Mouse (Mus musculus) 3134 (cell line): ENCODE measurements around the gene Gm6588.
"Not testable (repeated sequence)": the region's sequence is repeated elsewhere in the genome, so short reads cannot be mapped to it uniquely, and the experiment has no call there.

Experiments
- DNase-seq: peaks from one replicate; pipeline ENCODE4 v3.0.0-alpha.2; 2011; ENCODE audit warnings: low spot score; ENCODE audit not compliant: insufficient read length; ENCODE audit errors: extremely low read depth

The Gm6588 gene

DNA sequence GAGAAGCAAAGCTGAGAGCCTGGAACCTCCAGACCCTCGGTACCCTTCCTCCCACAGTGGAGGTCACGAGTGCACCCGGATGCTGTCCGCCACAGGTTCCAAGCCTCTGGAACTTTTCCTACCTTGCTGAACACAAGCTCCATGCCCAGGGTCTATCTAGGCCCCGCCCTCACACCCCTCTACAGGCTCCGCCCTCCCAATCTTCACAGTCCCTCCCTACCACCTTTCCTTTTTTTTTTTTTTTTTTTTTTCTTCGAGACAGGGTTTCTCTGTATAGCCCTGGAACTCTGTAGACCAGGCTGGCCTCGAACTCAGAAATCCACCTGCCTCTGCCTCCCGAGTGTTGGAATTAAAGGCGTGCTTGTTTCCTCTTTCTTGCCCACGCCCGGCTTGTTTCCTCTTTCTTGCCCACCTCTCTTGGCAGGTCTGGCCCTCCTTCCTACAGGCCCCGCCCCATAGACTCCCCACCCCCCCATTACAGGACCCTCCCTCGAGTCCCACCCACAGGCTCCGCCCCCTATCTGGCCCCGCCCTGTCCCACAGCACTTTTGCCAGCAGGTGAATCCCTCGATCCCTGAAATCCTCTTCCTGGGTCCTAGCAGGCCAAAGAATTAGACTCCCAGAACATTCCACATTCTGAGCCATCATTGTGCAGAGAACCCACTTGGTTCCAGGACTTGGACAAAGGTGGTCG is at the start of gene Gm6588:
TSS of gene Gm6588 (plus strand) at position 680 of the 694 bp plus-strand sequence.
- no peak for DNase-seq

DNA sequence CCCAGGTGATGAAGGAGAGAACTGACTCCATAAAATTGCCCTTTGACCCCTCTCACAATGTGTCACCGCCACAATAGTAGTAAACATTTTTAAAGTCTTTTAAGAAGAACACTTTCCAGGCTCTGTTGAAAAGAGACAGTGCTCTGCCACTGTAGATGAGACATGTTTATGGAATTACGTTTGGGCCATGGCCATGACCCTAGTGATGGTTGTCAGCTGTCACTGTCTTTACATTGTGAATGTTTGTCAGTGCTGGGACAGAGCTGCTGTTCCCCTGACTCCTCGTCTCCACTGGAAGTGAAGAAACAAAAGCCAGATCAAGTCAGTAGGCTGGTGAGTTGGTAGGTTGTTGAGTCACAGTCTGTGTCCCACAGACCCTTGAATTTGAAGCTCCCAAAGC is 46.8 kb upstream of the Gm6588 start:
- no peak for DNase-seq

DNA sequence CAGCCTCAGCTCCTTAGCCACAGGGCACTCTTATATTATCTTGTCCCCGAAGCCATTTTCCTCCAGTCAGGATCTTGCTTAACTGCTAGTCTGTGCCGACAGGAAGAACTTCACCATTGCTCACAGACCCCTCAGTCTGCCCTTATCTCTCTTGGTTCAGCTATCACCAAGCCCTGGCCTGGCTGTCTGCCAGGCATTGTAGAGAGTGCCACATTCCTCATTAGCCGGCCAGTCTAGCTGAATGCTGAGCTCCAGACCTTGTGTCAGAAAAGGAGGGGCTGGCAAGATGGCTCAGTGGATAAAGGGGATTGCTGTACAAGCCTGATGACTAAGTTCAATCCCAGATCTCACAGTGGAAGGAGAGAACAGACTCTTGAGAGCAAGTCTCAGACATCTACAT is 43.2 kb upstream of the Gm6588 start:
- no peak for DNase-seq

DNA sequence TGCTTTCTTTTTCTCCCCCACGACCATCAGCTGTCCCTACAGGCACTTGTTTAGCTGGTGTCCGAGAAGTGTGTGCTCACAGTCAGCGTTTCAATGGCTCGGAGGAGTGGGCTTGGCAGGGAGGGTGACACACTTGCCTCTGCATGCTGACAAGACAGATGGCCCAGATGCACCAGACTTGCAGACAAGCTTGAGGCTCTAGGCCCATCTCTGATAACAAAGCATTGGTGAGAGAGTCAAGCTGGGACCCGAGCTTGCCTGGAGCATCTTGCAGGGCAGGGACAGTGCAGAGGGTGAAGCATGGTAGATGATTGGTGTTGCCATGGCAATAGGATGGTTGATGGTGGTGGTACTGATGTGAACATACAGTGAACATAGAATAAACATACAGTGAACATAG is 40.0 kb upstream of the Gm6588 start:
- no peak for DNase-seq

DNA sequence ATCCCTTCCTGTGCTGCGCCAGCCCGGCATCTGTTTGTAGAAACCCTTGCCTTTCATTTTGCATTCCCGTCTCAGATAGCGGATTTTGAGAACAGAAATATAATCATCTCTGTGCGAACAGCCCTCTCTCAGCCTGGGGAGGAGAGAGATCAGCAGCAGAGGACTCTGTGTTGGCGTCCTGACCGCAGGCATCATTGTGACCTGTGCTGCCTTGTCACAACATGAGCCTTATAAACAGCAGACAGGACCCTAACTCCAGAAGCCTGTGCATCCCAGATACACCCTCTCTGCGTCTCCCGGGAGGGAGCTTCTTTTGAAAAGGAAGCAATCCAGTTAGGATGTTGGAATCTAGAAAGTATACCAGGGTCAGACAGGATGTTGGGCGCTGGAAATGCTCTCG is 38.2 kb upstream of the Gm6588 start:
- no peak for DNase-seq

DNA sequence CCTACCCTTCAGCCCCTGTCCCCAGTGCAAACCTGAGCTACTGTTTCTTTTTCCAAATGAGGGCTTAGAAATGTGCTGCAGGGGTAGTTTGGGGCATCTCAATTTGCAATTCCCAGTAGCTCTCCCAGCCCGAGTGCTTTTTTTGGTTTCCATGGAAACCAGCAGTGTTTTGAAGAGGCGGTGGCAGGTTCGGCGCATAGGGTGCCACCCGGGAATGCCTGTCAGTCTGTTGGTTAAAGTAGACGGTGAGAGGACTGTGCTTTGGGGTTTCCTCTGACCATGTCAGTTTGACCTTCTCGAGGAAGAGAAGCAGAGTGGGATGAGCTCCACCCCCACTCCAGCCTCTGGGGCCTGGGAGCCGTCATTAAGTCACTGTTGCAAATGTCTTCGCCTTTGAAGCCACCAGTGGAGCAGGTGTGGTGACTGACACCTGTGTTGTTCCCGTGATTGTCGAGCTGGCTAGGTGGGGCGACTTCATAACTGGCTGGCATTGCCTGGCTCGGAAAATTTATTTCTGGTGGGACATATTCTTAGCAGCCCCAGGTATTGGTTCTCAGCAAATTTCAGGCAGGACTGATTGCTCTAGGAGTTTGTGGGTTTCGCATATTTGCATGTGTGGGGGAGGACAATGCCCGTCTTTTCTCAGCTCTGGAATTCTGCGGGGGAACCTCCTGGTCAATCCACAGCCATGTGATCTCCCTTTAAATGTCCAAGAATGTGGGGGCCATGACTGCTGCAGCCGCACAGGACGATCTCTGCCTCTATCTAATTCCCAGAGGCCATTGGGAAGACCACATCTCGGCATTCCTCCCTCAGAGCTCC is 37.5 kb upstream of the Gm6588 start:
- no peak for DNase-seq

DNA sequence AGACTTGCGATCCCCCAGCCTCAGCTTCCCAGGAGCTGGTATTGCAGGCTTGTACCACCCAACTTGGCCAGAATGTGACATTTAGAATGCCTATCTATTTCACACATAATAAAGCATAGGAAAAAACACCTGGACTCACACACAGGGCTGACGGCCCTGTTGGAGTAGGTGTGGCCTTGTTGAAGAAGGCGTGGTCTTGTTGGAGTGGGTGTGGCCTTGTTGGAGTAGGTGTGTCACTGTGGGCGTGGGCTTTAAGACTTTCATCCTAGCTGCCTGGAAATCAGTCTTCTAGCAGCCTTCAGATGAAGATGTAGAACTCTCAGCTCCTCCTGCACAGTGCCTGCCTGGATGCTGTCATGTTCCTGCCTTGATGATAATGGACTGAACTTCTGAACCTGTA is 36.4 kb upstream of the Gm6588 start:
- not testable (repeated sequence) for DNase-seq

DNA sequence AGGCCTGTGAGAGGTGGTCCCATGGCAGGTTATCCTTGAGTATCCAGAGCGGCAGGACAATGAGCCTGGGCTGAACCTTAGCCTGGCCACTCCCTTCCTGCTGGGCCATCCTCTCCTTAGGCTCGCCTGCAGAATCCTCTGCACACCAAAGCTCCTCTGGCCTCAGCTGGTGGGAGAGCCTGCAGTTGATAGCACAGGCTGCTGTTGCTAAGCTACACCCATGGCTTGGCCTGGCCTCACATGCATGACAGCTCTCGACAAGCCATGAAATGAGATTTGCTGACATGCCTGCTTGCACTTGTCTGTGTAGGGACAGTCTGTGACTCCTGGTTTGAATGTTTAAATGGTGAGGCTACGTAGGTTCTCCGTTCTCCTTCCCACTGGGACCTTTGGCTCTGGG is 32.6 kb upstream of the Gm6588 start:
- no peak for DNase-seq

DNA sequence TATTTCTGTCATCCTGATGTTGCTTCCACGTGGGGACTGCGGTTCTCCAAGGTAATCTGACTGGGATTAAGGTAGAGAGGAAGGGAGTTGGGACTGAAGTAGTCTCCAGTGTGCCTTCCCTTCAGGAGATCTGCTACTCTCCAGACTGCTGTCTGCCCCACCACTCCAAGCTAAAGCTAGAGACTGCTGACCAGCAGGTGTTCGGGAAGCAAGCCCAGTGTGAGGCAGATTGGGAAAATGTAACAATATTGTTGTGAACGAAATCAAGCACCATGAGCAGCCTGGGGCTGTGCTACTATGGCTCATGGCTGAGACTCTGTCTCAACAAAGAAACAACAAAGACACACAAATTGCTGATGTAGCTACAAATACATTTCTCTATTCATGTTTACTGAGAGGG is 31.2 kb upstream of the Gm6588 start:
- no peak for DNase-seq

DNA sequence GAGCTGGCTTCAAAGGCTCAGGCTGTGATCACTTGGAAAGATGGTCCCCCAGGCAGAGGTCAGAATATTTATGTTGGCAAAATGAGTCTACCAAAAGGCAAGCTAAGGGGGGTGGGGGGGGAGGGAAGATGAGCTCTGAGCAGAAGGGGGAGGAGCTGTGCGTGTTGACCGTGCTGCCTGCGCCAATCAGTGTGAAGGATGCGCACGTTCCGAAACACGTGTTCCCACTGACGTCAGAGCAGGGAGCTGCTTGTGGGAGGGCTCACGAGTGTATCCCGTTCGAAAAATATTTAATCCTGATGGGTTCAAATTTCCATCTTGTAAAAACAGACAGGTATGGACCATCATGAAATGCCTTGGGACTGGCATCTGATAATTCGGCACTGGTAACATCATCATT is 29.7 kb upstream of the Gm6588 start:
- no peak for DNase-seq

DNA sequence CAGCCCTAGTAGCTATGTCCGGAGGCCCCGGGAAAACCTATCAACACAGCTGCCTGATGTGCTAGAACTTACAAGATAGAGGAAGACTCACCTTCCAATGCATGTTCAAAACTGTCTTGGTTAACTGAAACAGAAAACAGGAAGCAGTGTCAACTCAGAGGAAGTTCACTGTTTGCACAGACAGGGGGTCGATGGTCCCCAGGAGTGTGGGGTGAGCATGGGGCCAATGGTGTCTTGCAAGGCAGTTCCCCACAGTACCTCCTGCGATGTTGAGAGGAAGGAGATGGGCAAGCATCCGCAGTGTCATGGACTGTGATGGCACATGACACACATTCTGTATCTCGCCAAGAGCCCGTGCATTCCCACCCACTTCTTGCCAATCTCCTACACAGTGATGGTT is 22.6 kb upstream of the Gm6588 start:
- no peak for DNase-seq

DNA sequence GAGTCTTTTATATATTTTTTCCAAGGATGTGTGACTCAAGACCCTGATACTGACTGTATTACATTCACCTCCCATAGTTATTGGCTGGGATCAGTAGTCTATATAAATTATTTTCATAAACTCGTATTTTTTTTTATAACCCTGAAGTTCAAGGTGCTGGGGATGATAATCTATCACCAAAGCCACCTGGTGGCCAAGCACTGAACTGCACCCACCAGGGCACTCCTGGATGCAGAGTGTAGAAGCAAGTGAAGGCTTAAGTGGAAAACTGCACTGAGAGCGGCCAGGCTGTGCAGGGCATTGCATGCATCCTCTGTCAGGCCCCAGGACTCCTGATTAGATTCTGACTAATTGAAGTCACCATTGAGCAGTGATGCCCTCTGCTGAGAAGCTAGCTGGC is 21.9 kb upstream of the Gm6588 start:
- DNase-seq, result no peak

DNA sequence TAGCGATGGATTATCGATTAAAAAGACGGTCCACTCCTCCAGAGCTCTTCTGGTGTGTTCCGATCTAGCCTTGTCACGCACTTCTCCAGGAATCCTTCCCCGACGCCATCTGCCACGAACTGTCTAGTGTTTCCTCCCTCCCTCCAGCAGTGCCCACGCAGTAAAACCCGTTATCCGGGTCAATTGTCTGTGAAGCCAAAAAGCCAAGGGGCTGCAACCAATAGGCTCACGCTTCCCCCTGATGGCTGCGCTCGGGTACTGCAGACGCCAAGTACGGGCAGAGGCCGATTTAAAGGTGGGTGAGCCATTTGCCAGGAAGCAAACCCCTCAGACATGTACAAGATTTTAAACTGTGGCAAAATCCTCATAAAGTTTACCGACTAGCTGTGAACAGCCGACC is 20.3 kb upstream of the Gm6588 start:
- DNase-seq, result no peak

DNA sequence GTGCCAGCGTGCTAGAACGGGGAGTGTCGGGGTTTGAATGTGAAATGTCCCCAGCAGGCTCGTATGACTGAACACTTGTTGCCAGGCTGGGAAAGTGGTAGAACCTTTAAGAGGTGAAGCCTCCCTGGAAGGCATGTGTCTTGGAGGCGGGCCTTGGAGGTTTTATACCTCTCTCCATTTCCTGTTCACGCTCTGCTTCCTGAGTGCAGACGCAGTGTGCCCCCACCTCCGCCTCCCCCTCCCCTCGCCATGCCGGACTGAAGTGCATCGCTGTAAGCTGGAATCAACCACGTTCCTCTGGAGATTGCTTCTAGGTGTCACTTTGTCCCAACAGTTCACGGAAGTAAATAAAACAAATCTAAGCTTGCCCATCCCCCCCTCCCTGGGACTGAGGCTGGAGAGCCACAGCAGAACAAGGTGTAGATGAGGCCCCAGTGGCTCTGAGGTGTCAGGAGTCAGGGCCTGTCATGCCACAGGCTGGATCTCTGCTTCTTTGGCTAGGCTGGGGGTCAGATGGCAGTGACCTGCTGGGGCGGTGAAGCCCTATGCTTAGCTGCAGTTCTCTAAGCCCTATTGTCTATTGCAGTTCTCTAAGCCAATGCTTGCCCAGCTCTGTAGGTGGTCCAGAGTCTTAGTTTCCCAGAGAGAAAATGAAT is 18.0 kb upstream of the Gm6588 start:
- DNase-seq, result no peak

DNA sequence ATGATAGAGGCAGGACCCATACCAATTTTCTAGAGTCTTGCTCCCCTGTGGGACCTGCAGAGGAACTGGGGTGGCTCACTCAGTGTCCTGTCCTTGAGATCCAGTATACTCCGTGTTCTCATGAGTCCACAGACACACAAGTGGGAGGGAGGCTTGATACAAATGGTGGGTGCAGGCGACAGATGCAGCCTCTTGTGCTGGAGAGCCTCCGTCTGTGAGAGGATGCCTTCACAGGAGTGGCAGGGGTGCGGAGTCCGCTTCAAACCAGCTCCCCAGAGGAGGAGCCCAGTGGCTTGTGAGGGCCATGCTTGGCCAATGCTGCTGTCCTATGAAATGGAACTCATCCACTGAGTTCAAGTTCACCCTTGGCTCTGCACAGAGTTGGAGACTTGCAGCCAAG is 17.2 kb upstream of the Gm6588 start:
- no peak for DNase-seq

DNA sequence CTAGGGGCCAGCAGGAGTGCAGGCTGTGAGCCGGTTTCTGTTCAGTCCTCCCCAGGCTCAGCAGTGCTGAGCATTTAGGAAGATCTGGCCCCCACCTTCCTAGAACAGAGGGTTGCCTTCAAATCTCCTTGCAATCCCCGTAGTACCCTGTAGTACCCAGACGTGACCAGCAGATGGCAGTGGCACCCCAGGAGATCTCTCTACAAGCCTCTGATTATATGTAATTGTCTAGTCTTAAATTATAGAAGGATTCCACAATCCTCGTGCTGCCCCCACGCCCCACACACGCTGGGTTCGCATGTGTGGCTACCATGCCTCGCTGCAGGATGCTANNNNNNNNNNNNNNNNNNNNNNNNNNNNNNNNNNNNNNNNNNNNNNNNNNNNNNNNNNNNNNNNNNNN is 16.2 kb upstream of the Gm6588 start:
- DNase-seq, result peak; percentile 34

DNA sequence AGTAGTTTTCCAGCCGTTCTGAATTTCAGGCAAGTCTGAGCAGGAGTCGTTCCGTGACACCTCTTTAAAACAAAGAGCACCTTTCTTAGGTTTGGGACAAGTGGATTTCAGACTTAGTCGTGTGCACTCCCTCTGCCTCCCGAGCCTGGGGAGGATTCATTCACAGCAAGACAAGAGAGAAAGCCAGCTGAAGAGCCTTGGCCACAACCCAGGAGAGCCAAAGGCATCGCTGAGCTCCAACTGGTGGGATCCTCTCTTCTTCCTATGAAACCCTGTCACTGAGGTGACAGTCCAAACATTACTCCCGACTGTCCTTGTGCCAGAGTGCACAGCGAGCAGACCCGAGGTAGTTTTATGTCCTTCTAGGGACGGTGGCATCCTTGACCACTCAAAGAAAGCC is 10.7 kb upstream of the Gm6588 start:
- DNase-seq, result no peak

DNA sequence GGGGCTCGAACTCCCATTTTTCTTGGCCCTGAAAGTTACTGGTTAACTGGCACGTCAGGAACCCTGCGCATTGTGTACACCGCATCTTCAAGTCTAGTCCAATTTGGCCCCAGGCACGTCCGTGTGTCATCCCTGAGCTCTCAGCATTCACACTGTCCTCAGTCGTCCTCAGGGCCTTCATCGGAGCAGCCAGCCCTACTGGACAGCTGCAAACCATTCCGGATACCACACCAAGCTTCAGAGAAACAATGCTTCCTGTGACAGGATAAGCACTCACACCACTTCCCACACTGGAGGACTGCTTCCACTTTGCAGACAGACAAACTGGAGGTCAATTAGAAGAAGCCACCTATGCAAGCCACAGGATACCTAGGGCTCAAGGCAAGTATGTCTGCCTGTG is 3.9 kb downstream of the Gm6588 start:
- DNase-seq, result no peak

DNA sequence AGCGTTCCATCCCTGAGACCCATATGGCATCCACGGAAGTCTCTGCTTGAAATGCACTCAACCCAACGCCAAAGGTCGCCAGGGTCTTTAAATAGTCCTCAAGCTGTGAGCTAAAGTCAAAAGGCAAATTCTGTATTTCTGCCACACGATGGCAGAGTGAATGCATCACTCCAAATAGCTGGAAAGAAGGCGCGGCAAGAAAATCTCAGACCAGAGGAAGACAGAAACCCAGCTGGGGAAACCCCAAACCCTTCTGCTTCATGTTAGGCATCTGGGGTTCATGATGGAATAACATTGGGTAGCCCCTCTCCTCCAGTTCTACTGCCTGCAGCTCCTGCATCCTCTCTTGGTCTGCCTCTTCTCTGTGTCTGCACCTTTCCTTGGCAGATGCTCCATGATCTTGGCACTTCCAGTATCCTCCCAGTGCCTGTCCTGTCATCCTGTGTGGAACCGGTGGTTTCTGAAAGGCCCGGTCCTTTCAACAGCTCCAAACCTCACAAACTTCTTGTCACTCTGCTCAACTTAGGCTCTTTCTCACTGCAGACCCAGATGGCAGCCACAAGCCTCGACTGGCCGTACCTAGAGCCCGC is 5.8 kb downstream of the Gm6588 start:
- DNase-seq, result no peak

DNA sequence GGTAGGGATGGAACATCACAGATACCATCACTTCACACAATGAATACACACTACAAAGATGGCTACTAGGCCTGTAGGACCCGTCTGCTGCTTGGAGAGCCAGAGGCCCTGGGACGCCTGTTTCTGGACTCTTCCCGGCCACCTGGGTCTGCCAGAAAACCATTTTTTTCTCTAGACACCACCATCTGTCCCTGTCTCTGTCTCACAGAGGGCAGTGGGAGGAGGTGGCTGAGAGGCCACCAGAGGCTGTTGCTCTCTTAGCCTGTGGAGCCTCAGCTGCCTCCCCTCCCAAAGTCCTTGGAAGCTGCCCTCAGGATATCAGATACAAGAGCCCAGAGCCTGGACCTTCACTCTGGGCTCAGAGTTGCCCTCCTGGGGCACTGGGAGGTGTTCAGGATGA is 10.7 kb downstream of the Gm6588 start:
- DNase-seq, result no peak

DNA sequence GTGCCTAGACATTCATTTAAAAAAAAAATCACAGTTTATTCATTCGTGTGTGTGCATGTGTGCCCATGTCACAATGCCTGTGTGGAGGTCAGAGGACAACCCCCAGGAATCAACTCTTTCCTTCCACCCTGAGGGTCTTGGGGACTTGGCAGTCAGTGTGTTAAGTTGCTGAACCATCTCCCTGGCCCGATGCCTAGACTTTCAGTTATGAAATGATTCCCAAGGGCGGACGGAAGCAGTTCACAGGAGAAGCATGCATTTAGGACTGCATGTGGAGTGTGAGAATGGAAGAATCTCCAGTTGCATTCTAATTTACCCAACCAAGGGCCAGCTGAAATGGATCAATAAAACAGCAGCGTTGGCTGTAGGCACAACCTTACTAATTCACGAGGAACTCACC is 17.1 kb downstream of the Gm6588 start:
- DNase-seq, result no peak
